Mouse (Mus musculus): ENCODE measurements around the gene Phyhd1.

DNA sequence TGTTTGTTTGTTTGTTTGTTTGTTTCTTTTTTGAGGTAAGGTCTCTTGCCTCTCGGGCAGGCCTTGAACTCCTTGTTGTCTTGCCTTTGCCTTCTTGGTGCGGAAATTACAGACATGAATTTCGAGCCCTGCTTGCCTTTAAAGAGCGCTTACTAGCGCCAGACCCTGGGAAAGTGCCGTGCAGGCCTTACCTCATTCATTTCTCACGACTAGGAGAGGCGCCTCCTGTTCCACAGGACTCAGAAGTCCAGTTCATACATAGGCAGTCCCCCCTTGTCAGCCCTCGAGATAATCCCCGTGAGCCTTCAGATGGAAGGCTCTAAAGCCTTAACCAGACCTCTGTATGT, 21.0 kb downstream of the Phyhd1 start:
- no peak for TF ChIP-seq CTCF (IDR thresholded peaks at IDR 0.05; ENCODE audit: extremely low read depth, insufficient read depth, insufficient read length, insufficient replicate concordance)
- TF ChIP-seq POLR2A (IDR thresholded peaks at IDR 0.05; ENCODE audit: low read depth, low read length), result no peak

All from spleen, adult 2 months (tissue).